Mouse (Mus musculus): Measurements from ENCODE around the gene Glt1d1. TPM values are rescaled to one million over a fixed set of nuclear protein-coding genes. Genes with fewer than 3 reads are reported as not detected.
"Not testable (repeated sequence)": the region's sequence is repeated elsewhere in the genome, so short reads cannot be mapped to it uniquely, and the experiment has no call there.

Glt1d1 gene
- total RNA-seq, 2 experiments from 2014 or later = 23.8 to 26.7 TPM

- no peak for DNase-seq (ENCODE audit: low spot score in 2 of 2)
Observed at GRCm38 (mm10) chr5:127696602-127697001, 64.5 kb downstream of the Glt1d1 start.

GRCm38 (mm10) chr5:127698525-127698924 lies 66.5 kb downstream of the Glt1d1 start:
- DNase-seq (ENCODE audit: low spot score in 2 of 2) = no peak

- DNase-seq (ENCODE audit: low spot score in 2 of 2) = no peak
Observed at GRCm38 (mm10) chr5:127699679-127700078, 67.6 kb downstream of the Glt1d1 start.

GRCm38 (mm10) chr5:127700156-127700555 lies 68.1 kb downstream of the Glt1d1 start:
- no peak for DNase-seq (ENCODE audit: low spot score in 2 of 2)

- DNase-seq (ENCODE audit: low spot score in 2 of 2) = no peak
Observed at GRCm38 (mm10) chr5:127703609-127704180, 71.6 kb downstream of the Glt1d1 start.

- no peak for DNase-seq (ENCODE audit: low spot score in 2 of 2)
Observed at GRCm38 (mm10) chr5:127705225-127705624, 73.2 kb downstream of the Glt1d1 start.

GRCm38 (mm10) chr5:127705976-127706375 lies 73.9 kb downstream of the Glt1d1 start:
- DNase-seq (ENCODE audit: low spot score in 2 of 2) = no peak

GRCm38 (mm10) chr5:127708143-127708542 lies 76.1 kb downstream of the Glt1d1 start:
- peak in 1 of 2 experiments; percentile 12 for DNase-seq (ENCODE audit: low spot score in 2 of 2)

- DNase-seq (ENCODE audit: low spot score in 2 of 2) = no peak
Observed at GRCm38 (mm10) chr5:127714783-127715704, 83.0 kb downstream of the Glt1d1 start.

- DNase-seq (ENCODE audit: low spot score in 2 of 2) = no peak
Observed at GRCm38 (mm10) chr5:127720591-127721379, 88.7 kb downstream of the Glt1d1 start.

GRCm38 (mm10) chr5:127722171-127722570 lies 90.1 kb downstream of the Glt1d1 start:
- peak; percentile 32 to 47 for DNase-seq (ENCODE audit: low spot score in 2 of 2)

GRCm38 (mm10) chr5:127730351-127730750 lies 98.3 kb downstream of the Glt1d1 start:
- no peak for DNase-seq (ENCODE audit: low spot score in 2 of 2)

- peak in 1 of 2 experiments; percentile 33 for DNase-seq (ENCODE audit: low spot score in 2 of 2)
Observed at GRCm38 (mm10) chr5:127741331-127741730, 109.3 kb downstream of the Glt1d1 start.

GRCm38 (mm10) chr5:127749540-127749939 lies 117.5 kb downstream of the Glt1d1 start:
- not testable (repeated sequence) for DNase-seq (ENCODE audit: low spot score in 2 of 2)

- DNase-seq (ENCODE audit: low spot score in 2 of 2) = no peak
Observed at GRCm38 (mm10) chr5:127751262-127751975, 119.4 kb downstream of the Glt1d1 start.

- no peak for DNase-seq (ENCODE audit: low spot score in 2 of 2)
Observed at GRCm38 (mm10) chr5:127755594-127755993, 123.5 kb downstream of the Glt1d1 start.

- no peak for DNase-seq (ENCODE audit: low spot score in 2 of 2)
Observed at GRCm38 (mm10) chr5:127756011-127756410, 123.9 kb downstream of the Glt1d1 start.

GRCm38 (mm10) chr5:127756671-127757423 lies 124.8 kb downstream of the Glt1d1 start:
- no peak for DNase-seq (ENCODE audit: low spot score in 2 of 2)

- DNase-seq (ENCODE audit: low spot score in 2 of 2) = no peak
Observed at GRCm38 (mm10) chr5:127758576-127758975, 126.5 kb downstream of the Glt1d1 start.

Measured in layer of hippocampus, postnatal 14 days (tissue).